Mouse (Mus musculus): ENCODE results near the gene Gm6588.

Gene Gm6588

DNA sequence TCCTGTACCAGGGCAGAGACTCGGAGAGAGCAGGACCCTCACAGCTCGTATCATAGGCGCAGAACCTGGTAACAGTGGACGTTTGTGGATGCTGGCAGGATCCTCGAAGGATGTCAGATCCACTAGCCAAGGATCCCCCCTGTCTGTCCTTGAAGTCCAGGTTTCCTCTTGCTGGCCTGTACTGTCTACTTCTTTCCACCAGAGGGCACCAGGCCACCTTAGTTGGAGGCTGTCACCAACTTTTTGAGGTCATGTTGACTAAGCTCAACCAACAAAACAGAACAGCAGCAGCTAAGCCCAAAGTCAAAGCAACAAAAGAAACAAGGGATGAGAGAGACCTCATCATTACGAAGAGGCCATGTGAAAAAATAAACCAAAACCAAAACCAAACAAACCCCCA, 20.9 kb downstream of the Gm6588 start:
- DNase-seq (ENCODE audit: low spot score) = no peak

- DNase-seq (ENCODE audit: low spot score) = no peak
These were observed 24.2 kb downstream of the Gm6588 start for GRCm38 (mm10) chr5:112473453-112473852.

- no peak for DNase-seq (ENCODE audit: low spot score)
These were observed 32.8 kb downstream of the Gm6588 start for GRCm38 (mm10) chr5:112481946-112482410.

GRCm38 (mm10) chr5:112482551-112482950, 33.3 kb downstream of the Gm6588 start:
- DNase-seq (ENCODE audit: low spot score) = no peak

DNA sequence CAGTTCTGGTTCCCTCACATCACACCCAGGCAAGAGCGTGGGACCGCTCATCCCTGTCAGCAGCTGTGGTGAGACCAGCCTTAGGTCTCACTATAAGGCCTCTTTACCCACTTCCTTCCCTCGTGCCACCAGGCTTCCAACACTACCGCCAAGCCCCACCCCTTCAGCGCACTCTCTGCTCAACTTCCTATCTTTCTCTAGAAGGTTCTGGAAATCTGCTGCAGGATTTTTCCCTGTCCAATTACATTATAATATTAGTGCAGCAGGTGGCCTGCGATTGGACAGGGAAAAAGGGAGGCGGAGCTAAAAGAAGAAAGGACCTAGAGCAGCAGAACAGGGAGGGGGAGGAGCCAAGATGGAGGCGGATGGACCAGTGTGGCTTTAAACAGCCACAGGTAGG, 33.8 kb downstream of the Gm6588 start:
- no peak for DNase-seq (ENCODE audit: low spot score)

DNA sequence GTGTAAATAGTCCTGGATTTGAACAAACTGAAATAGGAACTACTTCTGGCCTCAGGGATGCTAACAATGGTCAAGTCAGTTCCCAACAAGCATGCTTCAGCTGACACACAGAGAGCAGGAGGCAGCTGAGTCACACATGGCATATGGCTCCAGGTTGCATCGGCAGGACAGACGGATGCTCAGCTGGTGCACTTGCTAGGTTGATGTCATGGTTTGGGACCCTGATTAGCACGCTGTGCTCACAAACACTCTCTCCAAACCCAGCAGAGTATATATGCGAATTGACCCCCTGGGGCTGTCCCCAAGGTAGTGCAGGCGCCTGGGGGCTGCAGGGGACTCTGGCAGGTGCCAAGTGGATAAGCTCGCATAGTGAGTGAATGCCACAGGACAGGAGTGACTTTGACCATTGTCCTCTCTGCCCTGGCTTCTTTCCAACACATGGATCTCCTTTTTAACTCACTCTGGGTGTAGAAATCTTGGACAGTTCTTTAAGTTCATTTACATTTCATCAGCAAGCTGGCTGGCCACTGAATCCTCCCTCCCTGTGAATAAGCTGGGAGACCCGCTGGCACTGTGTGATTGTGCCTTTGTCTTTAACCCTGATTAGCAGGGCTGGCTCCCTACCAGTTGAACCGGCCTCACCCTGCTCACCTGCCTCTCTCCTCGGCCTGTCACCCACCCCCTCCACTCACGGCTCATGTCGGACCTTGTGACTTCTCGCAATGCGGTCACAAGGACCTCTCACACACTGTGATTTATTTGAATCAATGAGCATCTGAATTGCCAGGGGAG, 35.9 kb downstream of the Gm6588 start:
- DNase-seq (ENCODE audit: low spot score) = no peak

- no peak for DNase-seq (ENCODE audit: low spot score)
These were observed 37.2 kb downstream of the Gm6588 start for GRCm38 (mm10) chr5:112486415-112486814.

DNA sequence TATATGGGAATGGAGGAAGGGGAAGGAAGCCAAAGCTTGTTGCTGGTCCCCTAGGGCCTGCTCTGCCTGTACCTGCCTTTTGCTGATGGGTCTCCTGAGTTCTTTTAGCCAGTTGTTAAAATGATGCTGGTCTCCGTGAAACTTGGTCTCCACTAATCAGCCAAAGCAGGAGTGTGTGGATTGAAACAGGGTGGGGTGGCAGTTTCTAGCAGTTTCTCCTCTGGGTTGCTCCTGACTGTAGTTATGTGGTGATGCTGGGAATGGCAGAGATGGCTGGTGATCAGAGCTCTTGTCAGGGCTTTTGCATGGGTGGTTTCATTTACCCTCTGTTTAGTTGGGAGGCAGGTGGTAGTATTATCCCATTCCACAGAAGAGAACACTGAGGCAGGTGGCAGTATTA, 38.3 kb downstream of the Gm6588 start:
- no peak for DNase-seq (ENCODE audit: low spot score)

- DNase-seq (ENCODE audit: low spot score) = no peak
These were observed 39.0 kb downstream of the Gm6588 start for GRCm38 (mm10) chr5:112488101-112488776.

GRCm38 (mm10) chr5:112491489-112491888, 42.3 kb downstream of the Gm6588 start:
- DNase-seq (ENCODE audit: low spot score) = no peak

- DNase-seq (ENCODE audit: low spot score) = no peak
These were observed 44.3 kb downstream of the Gm6588 start for GRCm38 (mm10) chr5:112493492-112493891.

- DNase-seq (ENCODE audit: low spot score) = no peak
These were observed 47.6 kb downstream of the Gm6588 start for GRCm38 (mm10) chr5:112496753-112497369.

DNA sequence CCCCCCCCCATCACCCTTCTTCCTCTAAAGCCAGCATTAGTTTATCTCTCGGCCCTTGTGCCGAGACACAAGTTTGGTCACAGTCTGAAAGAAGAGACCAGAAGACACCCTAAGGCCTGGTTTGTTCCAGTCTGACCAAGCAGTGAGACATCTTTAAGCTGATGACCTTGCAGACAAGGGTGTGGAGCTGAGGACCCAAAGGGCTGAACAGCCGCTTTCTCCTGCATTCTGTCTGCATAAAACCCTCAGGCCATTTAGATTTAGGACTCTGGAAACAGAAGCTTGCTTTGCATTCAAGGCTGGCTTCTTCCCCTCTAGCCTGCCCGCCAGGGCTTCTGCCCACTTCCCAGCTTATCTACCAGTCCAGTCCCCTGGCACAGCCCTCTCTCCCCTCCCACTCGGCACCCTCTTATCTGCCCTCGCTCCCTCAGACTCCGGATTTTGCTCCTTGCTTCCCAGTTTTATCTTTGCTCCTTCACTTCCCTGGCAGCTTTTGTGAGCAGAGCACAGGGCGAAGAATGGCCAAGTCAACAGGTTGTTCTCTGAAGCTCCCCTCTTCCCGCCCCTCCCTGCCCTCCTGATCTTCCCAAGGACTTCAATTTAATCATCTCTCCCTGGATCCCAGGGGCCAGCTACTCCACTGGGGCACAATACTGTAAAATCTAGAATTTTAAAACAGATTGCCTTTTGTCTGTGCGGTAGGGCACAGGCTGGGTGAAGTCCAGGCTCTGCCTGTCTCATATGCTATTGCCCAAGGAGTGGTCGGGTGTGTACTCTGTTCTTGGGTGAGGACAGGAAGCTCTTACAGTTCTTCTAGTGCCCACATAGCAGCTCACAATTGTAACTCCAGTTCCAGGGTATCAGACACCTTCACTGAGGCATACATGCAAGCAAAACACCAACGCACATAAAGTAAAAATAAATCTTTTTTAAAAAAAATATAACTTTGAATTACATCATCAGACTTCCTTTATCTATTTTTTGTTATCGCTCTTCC, 50.0 kb downstream of the Gm6588 start:
- DNase-seq (ENCODE audit: low spot score) = peak; percentile 28

DNA sequence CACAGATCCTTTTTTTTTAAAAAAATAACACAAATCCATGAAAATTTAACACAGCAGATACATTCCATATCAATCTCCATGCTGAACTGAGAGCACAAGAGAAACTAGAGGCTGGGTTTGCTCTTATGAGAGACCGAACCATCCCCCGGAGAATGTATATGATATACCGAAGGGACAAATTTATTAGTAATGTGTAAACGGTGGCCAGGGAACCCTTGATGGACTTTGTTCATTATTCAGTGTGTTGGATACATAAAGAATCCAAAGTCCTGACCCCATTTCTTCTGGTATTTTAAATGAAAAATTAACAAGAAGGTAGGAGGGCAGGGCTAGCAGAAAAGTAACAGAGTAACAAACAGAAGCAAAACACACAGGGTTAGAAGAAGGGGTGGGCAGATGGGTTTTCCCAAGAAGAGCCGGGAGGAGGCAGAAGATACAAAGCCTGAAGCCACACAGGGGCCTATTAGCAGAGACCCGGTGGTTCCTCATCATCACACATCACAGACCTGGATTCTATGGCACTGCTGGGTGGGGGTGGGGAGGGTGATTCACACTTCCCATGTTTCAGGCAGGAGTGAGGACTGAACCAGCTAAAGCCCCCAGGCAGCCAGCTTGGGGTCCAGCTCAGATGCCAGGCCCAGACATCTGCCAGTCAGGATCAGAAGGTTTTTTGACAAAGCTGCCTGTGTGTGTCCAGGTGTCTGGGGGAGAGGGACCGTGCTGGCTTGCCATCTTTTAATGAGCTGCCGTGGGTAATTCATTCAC, 50.9 kb downstream of the Gm6588 start:
- DNase-seq (ENCODE audit: low spot score) = no peak

Measured in ovary, adult 18-20 months (tissue).